Mouse (Mus musculus) lung, adult 2 months (tissue): Measurements from ENCODE around the gene Ap3b2.

Experiments used
- CTCF ChIP-seq: fragments of 200-500 bp; IDR thresholded peaks from 2 replicates; pipeline ENCODE4 v1.5.1; 2011; ENCODE audit warnings: mild to moderate bottlenecking, low read length, control low read depth; ENCODE audit not compliant: insufficient read depth
- POLR2A ChIP-seq: fragments of 200-500 bp; IDR thresholded peaks from 2 replicates; pipeline ENCODE4 v1.6.1; 2011; ENCODE audit warnings: low read depth, mild to moderate bottlenecking, control low read depth, low read length, borderline replicate concordance; ENCODE audit errors: extremely low read depth

DNA sequence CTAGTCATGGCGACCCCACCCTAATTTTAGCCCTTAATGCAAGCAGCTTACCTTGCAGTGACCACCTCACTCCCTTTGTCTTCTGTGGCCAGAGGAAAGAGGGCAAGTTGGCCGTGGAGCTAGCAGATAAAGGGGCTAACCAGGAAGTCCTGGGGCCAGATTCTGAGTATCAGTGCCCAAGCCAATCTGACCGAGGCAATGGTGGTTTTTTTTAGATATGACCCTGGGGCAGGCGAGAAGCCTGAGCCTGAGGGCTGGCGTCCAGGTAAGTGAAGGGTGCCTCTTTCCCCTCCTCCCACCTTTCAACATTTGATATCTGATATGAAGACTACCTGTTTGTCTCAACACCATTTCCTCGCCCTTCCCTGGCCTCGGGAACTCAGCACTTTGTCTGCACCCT, 4.5 kb upstream of the Ap3b2 start, which contains the start of gene BC048679:
- TF ChIP-seq CTCF (no peak), POLR2A (no peak)
